Comparison of ENCODE assay signal across 9 mouse cellular contexts in the genomic region with DNA sequence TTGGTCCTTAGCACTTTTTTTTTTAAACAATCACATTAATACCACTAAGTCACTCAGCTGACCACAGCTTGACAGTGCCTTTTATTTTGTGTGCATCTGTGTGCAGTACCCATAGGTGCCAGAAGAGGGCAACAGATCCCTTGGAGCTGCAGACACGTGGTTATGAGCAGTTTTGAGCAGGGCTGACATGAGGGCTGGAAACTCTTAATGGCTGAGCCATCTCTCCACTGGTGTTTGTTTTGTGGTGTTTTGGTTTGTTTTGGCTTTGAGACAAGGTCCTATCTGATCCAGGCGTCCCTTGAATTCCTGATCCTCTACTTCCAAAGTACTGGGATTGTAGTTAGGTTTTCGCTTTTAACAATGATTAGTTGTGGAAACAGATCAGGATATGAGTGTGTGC. TPM values are rescaled to one million over a fixed set of nuclear protein-coding genes. Genes with fewer than 3 reads are reported as not detected.
DNase-seq lines count a peak whose midpoint lies in the region; ATAC-seq and TF ChIP-seq lines count a peak whose summit lies in the region.
"Had no signal": no experiment of that assay in that cellular context is flagged by ENCODE, and none has a peak within 500 bp of the region (broad histone marks: within the 10 kb centered on the region; RNA-seq: fewer than 3 reads in every experiment).

No protein-coding gene starts in this region.

- 64% methylated on average over 3 of the region's 3 CpGs for WGBS in forebrain, embryonic 10.5 days
- WGBS in forebrain, embryonic 14.5 days = 61% methylated on average over 3 of the region's 3 CpGs
- 65% methylated on average over 3 of the region's 3 CpGs for WGBS in midbrain, postnatal 0 days

- H3K9ac ChIP-seq in forebrain, embryonic 14.5 days (ENCODE audit: low read length) = no peak overlapping the region
- no peak overlapping the region for H3K9ac ChIP-seq in midbrain, postnatal 0 days (replicated peaks; ENCODE audit: low read length, poor library complexity, severe bottlenecking)

- H3K4me2 ChIP-seq in forebrain, embryonic 14.5 days (ENCODE audit: low read length) = no peak overlapping the region
- H3K4me2 ChIP-seq in midbrain, postnatal 0 days (ENCODE audit: low read depth, low read length, poor library complexity, severe bottlenecking) = no peak overlapping the region

- ATAC-seq in forebrain, embryonic 14.5 days = no peak
- peak; percentile 57; the same call in 1 of the 2 replicates for ATAC-seq in erythroid progenitor cell, adult 5-6 weeks (replicated peaks; ENCODE audit: low FRiP score, poor library complexity, severe bottlenecking)
- ATAC-seq in midbrain, postnatal 0 days (ENCODE audit: low FRiP score) = no peak
- ATAC-seq in frontal cortex, adult (ENCODE audit: low TSS enrichment) = no peak

- no peak overlapping the region for H3K4me3 ChIP-seq in forebrain, embryonic 10.5 days
- no peak overlapping the region for H3K4me3 ChIP-seq in forebrain, embryonic 14.5 days (ENCODE audit: low read depth, low read length)
- H3K4me3 ChIP-seq in midbrain, postnatal 0 days (ENCODE audit: low read depth, low read length) = no peak overlapping the region

- H3K4me1 ChIP-seq in forebrain, embryonic 10.5 days = no peaks in the 10 kb centered on the region
- H3K4me1 ChIP-seq in forebrain, embryonic 14.5 days (ENCODE audit: control insufficient read depth, insufficient read depth, low read length) = no peaks in the 10 kb centered on the region
- no peaks in the 10 kb centered on the region for H3K4me1 ChIP-seq in midbrain, postnatal 0 days (ENCODE audit: insufficient read depth, low read length)

- H3K9me3 ChIP-seq in forebrain, embryonic 10.5 days = 0 out of 2 replicates have a peak, but pooled peaks cover 4% of the 10 kb centered on the region
- no peaks in the 10 kb centered on the region for H3K9me3 ChIP-seq in forebrain, embryonic 14.5 days (replicated peaks; ENCODE audit: control insufficient read depth, low read length)
- no peaks in the 10 kb centered on the region for H3K9me3 ChIP-seq in midbrain, postnatal 0 days (ENCODE audit: low read length)

- peak; percentile 76 for TF ChIP-seq CTCF in midbrain, postnatal 0 days (IDR thresholded peaks at IDR 0.05)

- no peaks in the 10 kb centered on the region for H3K36me3 ChIP-seq in forebrain, embryonic 10.5 days (replicated peaks)
- no peaks in the 10 kb centered on the region for H3K36me3 ChIP-seq in forebrain, embryonic 14.5 days (ENCODE audit: control insufficient read depth, insufficient read depth, low read length)
- H3K36me3 ChIP-seq in midbrain, postnatal 0 days (ENCODE audit: insufficient read depth, low read length) = no peaks in the 10 kb centered on the region

- H3K27ac ChIP-seq in forebrain, embryonic 10.5 days = no peak overlapping the region
- no peak overlapping the region for H3K27ac ChIP-seq in forebrain, embryonic 14.5 days (ENCODE audit: low read depth, low read length)
- no peak overlapping the region for H3K27ac ChIP-seq in midbrain, postnatal 0 days (ENCODE audit: low read depth, low read length)

- DNase-seq in forebrain, embryonic 10.5 days (ENCODE audit: extremely low spot score, low spot score) = peak; percentile 40
- no peak for DNase-seq in forebrain, embryonic 14.5 days (ENCODE audit: low spot score)
- DNase-seq in right cerebral cortex, postnatal 4 days = peak; percentile 46
- no peak for DNase-seq in right cerebral cortex, adult 18-20 months
- peak; percentile 18 for DNase-seq in midbrain, postnatal 0 days (ENCODE audit: low spot score)
- DNase-seq in Muller cell, postnatal 12 days (ENCODE audit: inconsistent ontology term) = no peak

- H3K27me3 ChIP-seq in forebrain, embryonic 10.5 days (ENCODE audit: poor library complexity, severe bottlenecking) = no peaks in the 10 kb centered on the region
- H3K27me3 ChIP-seq in forebrain, embryonic 14.5 days (replicated peaks; ENCODE audit: control insufficient read depth, insufficient read depth, low read length) = no peaks in the 10 kb centered on the region
- H3K27me3 ChIP-seq in midbrain, postnatal 0 days (ENCODE audit: insufficient read depth, low read length) = no peaks in the 10 kb centered on the region

RNA-seq across cellular contexts. Expression of gene Cidec, which starts 8.2 kb away (rescaled TPM):
- polyA plus RNA-seq in forebrain, embryonic 10.5 days (2016; fragmentation: Nextera tagmentation; extraction: Ambion mirVana) = not detected in 2 replicates
- polyA plus RNA-seq in forebrain, embryonic 14.5 days (2014; fragmentation: Nextera tagmentation; extraction: Ambion mirVana) = not detected in 2 replicates
- total RNA-seq in erythroid progenitor cell, adult 5-6 weeks (2015; ENCODE audit: low replicate concordance) = not detected in 2 replicates
- not detected in 2 replicates for total RNA-seq in erythroid progenitor cell, adult 5-6 weeks (2017; ENCODE audit: low replicate concordance)
- not detected in 2 replicates for total RNA-seq in midbrain, postnatal 0 days (2014; rRNA removed)
- polyA plus RNA-seq in midbrain, postnatal 0 days (2015; fragmentation: Nextera tagmentation; extraction: Ambion mirVana) = 0.09 TPM in 1 of 2 replicates, not detected in the other
- total RNA-seq: layer of hippocampus, postnatal 10 days had no signal

RNA-seq across cellular contexts. Expression of gene Rpusd3, which starts 8.3 kb away (rescaled TPM):
- polyA plus RNA-seq in forebrain, embryonic 10.5 days (2016; fragmentation: Nextera tagmentation; extraction: Ambion mirVana) = 38.3 and 40.6 TPM in 2 replicates
- polyA plus RNA-seq in forebrain, embryonic 14.5 days (2014; fragmentation: Nextera tagmentation; extraction: Ambion mirVana) = 15.8 and 19.8 TPM in 2 replicates
- total RNA-seq in erythroid progenitor cell, adult 5-6 weeks (2015; ENCODE audit: low replicate concordance) = not detected in 2 replicates
- total RNA-seq in erythroid progenitor cell, adult 5-6 weeks (2017; ENCODE audit: low replicate concordance) = 1.4 and 2.1 TPM in 2 replicates
- 17.1 and 53.8 TPM in 2 replicates for total RNA-seq in midbrain, postnatal 0 days (2014; rRNA removed)
- 22.0 and 27.2 TPM in 2 replicates for polyA plus RNA-seq in midbrain, postnatal 0 days (2015; fragmentation: Nextera tagmentation; extraction: Ambion mirVana)

RNA-seq across cellular contexts. Expression of gene Jagn1, which starts 15.0 kb away (rescaled TPM):
- polyA plus RNA-seq in forebrain, embryonic 10.5 days (2016; fragmentation: Nextera tagmentation; extraction: Ambion mirVana) = 85.1 and 92.0 TPM in 2 replicates
- polyA plus RNA-seq in forebrain, embryonic 14.5 days (2014; fragmentation: Nextera tagmentation; extraction: Ambion mirVana) = 88.0 and 94.4 TPM in 2 replicates
- total RNA-seq in erythroid progenitor cell, adult 5-6 weeks (2015; ENCODE audit: low replicate concordance) = 11.2 and 13.0 TPM in 2 replicates
- total RNA-seq in erythroid progenitor cell, adult 5-6 weeks (2017; ENCODE audit: low replicate concordance) = 4.5 and 6.9 TPM in 2 replicates
- total RNA-seq in midbrain, postnatal 0 days (2014; rRNA removed) = 43.6 and 48.6 TPM in 2 replicates
- polyA plus RNA-seq in midbrain, postnatal 0 days (2015; fragmentation: Nextera tagmentation; extraction: Ambion mirVana) = 80.4 and 85.4 TPM in 2 replicates

RNA-seq across cellular contexts. Expression of gene Il17re, which starts 30.9 kb away (rescaled TPM):
- polyA plus RNA-seq in forebrain, embryonic 10.5 days (2016; fragmentation: Nextera tagmentation; extraction: Ambion mirVana) = 0.73 and 1.3 TPM in 2 replicates
- not detected in 2 replicates for polyA plus RNA-seq in forebrain, embryonic 14.5 days (2014; fragmentation: Nextera tagmentation; extraction: Ambion mirVana)
- not detected in 2 replicates for total RNA-seq in erythroid progenitor cell, adult 5-6 weeks (2015; ENCODE audit: low replicate concordance)
- total RNA-seq in erythroid progenitor cell, adult 5-6 weeks (2017; ENCODE audit: low replicate concordance) = not detected in 2 replicates
- total RNA-seq in midbrain, postnatal 0 days (2014; rRNA removed) = 0.49 TPM in 1 of 2 replicates, not detected in the other
- polyA plus RNA-seq in midbrain, postnatal 0 days (2015; fragmentation: Nextera tagmentation; extraction: Ambion mirVana) = 0.48 and 0.77 TPM in 2 replicates

RNA-seq across cellular contexts. Expression of gene Ttll3, which starts 38.3 kb away (rescaled TPM):
- polyA plus RNA-seq in forebrain, embryonic 10.5 days (2016; fragmentation: Nextera tagmentation; extraction: Ambion mirVana) = 4.0 and 4.2 TPM in 2 replicates
- 2.5 and 5.0 TPM in 2 replicates for polyA plus RNA-seq in forebrain, embryonic 14.5 days (2014; fragmentation: Nextera tagmentation; extraction: Ambion mirVana)
- 0.72 TPM in 1 of 2 replicates, not detected in the other for total RNA-seq in erythroid progenitor cell, adult 5-6 weeks (2015; ENCODE audit: low replicate concordance)
- 1.7 and 4.0 TPM in 2 replicates for total RNA-seq in erythroid progenitor cell, adult 5-6 weeks (2017; ENCODE audit: low replicate concordance)
- total RNA-seq in midbrain, postnatal 0 days (2014; rRNA removed) = 10.0 and 20.0 TPM in 2 replicates
- polyA plus RNA-seq in midbrain, postnatal 0 days (2015; fragmentation: Nextera tagmentation; extraction: Ambion mirVana) = 10.2 and 14.6 TPM in 2 replicates

Comparison
In these comparisons a context has a peak if more than half of its experiments do, and no peak if none do; other contexts are left out.
1. DNase-seq: peak in forebrain, embryonic 10.5 days (single experiment), right cerebral cortex, postnatal 4 days (single experiment) and midbrain, postnatal 0 days (single experiment); none in forebrain, embryonic 14.5 days (single experiment), right cerebral cortex, adult 18-20 months (single experiment) and Muller cell, postnatal 12 days (single experiment).